Mouse (Mus musculus): Measurements from ENCODE around the gene Vsig10.
"Not testable (repeated sequence)": the region's sequence is repeated elsewhere in the genome, so short reads cannot be mapped to it uniquely, and the experiment has no call there.

Vsig10 gene

GRCm38 (mm10) chr5:117303691-117304579, 14.9 kb upstream of the Vsig10 start:
- in situ Hi-C loops (cut with MboI) = no loop called here

- in situ Hi-C loops (cut with MboI) = no loop called here
Observed at GRCm38 (mm10) chr5:117304947-117305346, 13.9 kb upstream of the Vsig10 start.

- in situ Hi-C loops (cut with MboI) = no loop called here
Observed at GRCm38 (mm10) chr5:117305754-117306153, 13.1 kb upstream of the Vsig10 start.

GRCm38 (mm10) chr5:117306826-117307225, 12.1 kb upstream of the Vsig10 start:
- in situ Hi-C loops (cut with MboI) = no loop called here

GRCm38 (mm10) chr5:117307699-117308098, 11.2 kb upstream of the Vsig10 start:
- in situ Hi-C loops (cut with MboI) = no loop called here

GRCm38 (mm10) chr5:117313420-117313819, 5.5 kb upstream of the Vsig10 start:
- in situ Hi-C loops (cut with MboI) = no loop called here

GRCm38 (mm10) chr5:117313909-117314308, 5.0 kb upstream of the Vsig10 start:
- in situ Hi-C loops (cut with MboI) = no loop called here

GRCm38 (mm10) chr5:117314587-117315428, 4.1 kb upstream of the Vsig10 start:
- in situ Hi-C loops (cut with MboI) = no loop called here

- in situ Hi-C loops (cut with MboI) = no loop called here
Observed at GRCm38 (mm10) chr5:117323751-117324150, 4.9 kb downstream of the Vsig10 start.

- in situ Hi-C loops (cut with MboI) = no loop called here
Observed at GRCm38 (mm10) chr5:117326408-117326807, 7.5 kb downstream of the Vsig10 start.

- in situ Hi-C loops (cut with MboI) = no loop called here
Observed at GRCm38 (mm10) chr5:117330457-117330856, 11.6 kb downstream of the Vsig10 start.

GRCm38 (mm10) chr5:117337999-117338398, 19.1 kb downstream of the Vsig10 start:
- in situ Hi-C loops (cut with MboI) = no loop called here

- in situ Hi-C loops (cut with MboI) = no loop called here
Observed at GRCm38 (mm10) chr5:117338503-117338902, 19.6 kb downstream of the Vsig10 start.

GRCm38 (mm10) chr5:117340081-117340480, 21.2 kb downstream of the Vsig10 start:
- in situ Hi-C loops (cut with MboI) = no loop called here

GRCm38 (mm10) chr5:117341896-117342295, 23.0 kb downstream of the Vsig10 start:
- in situ Hi-C loops (cut with MboI) = no loop called here

GRCm38 (mm10) chr5:117344496-117344895, 25.6 kb downstream of the Vsig10 start:
- in situ Hi-C loops (cut with MboI) = not testable (repeated sequence)

GRCm38 (mm10) chr5:117345432-117345976, 26.6 kb downstream of the Vsig10 start:
- in situ Hi-C loops (cut with MboI) = no loop called here

- in situ Hi-C loops (cut with MboI) = no loop called here
Observed at GRCm38 (mm10) chr5:117346281-117346680, 27.4 kb downstream of the Vsig10 start.

GRCm38 (mm10) chr5:117347011-117347410, 28.1 kb downstream of the Vsig10 start:
- in situ Hi-C loops (cut with MboI) = no loop called here

- in situ Hi-C loops (cut with MboI) = no loop called here
Observed at GRCm38 (mm10) chr5:117347838-117348237, 29.0 kb downstream of the Vsig10 start.

- in situ Hi-C loops (cut with MboI) = no loop called here
Observed at GRCm38 (mm10) chr5:117348279-117348678, 29.4 kb downstream of the Vsig10 start.

GRCm38 (mm10) chr5:117354121-117354520, 35.2 kb downstream of the Vsig10 start:
- in situ Hi-C loops (cut with MboI) = no loop called here

All from mature B cell (primary cell).